Comparison of ENCODE assay signal across 8 mouse cellular contexts in the genomic region with DNA sequence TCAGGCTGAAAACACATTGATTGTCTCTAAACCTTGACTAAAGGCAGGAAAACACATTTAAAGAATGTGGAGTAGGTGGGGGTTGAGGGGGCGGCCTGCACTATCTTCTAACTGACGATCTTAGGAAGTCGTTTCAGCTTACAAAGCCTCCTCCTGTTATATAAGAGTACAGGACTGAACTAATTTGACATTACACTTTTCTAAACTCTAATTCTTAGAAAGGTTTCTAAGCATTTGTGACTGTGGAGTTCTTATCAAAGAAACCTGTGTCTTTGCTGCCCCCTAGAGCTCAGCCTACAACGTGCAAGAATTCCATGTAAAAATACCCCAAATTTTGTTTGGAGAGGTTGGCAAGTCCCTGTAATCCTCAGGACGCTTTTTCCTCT. TPM values are rescaled to one million over a fixed set of nuclear protein-coding genes. Genes with fewer than 3 reads are reported as not detected.
DNase-seq lines count a peak whose midpoint lies in the region; ATAC-seq and TF ChIP-seq lines count a peak whose summit lies in the region.

No protein-coding gene starts in this region.

- no peak overlapping the region for H3K27ac ChIP-seq in embryonic facial prominence, embryonic 12.5 days
- no peak overlapping the region for H3K27ac ChIP-seq in heart, postnatal 0 days (ENCODE audit: low read depth)
- H3K27ac ChIP-seq in liver, adult 2 months (replicated peaks; ENCODE audit: insufficient read depth, low read depth, low read length) = no peak overlapping the region
- H3K27ac ChIP-seq in neural tube, embryonic 12.5 days = no peak overlapping the region

- H3K4me3 ChIP-seq in embryonic facial prominence, embryonic 12.5 days = 0 out of 2 replicates have a peak overlapping the region, but pooled peaks have one; percentile 15
- H3K4me3 ChIP-seq in heart, postnatal 0 days (ENCODE audit: low read depth, low read length) = no peak overlapping the region
- H3K4me3 ChIP-seq in liver, adult 2 months (ENCODE audit: insufficient read depth, low read depth, low read length) = no peak overlapping the region
- no peak overlapping the region for H3K4me3 ChIP-seq in neural tube, embryonic 12.5 days

- no peak for TF ChIP-seq POLR2A in liver, adult 2 months (IDR thresholded peaks at IDR 0.05; ENCODE audit: extremely low read depth, insufficient read depth, low read length)

- no peaks in the 10 kb centered on the region for H3K36me3 ChIP-seq in embryonic facial prominence, embryonic 12.5 days
- no peaks in the 10 kb centered on the region for H3K36me3 ChIP-seq in heart, postnatal 0 days (replicated peaks; ENCODE audit: control insufficient read depth, insufficient read depth, low read length)
- no peaks in the 10 kb centered on the region for H3K36me3 ChIP-seq in liver, adult 2 months (ENCODE audit: control insufficient read depth, insufficient read depth, low read length)
- no peaks in the 10 kb centered on the region for H3K36me3 ChIP-seq in neural tube, embryonic 12.5 days

- H3K9me3 ChIP-seq in embryonic facial prominence, embryonic 12.5 days = no peaks in the 10 kb centered on the region
- H3K9me3 ChIP-seq in heart, postnatal 0 days (replicated peaks; ENCODE audit: control insufficient read depth, low read length) = no peaks in the 10 kb centered on the region
- no peaks in the 10 kb centered on the region for H3K9me3 ChIP-seq in neural tube, embryonic 12.5 days

- no peaks in the 10 kb centered on the region for H3K79me2 ChIP-seq in liver, adult 2 months (ENCODE audit: control insufficient read depth, insufficient read depth, low read length)

- peak; percentile 70 for DNase-seq in 3T3-L1 (ENCODE audit: low read depth, low spot score)
- DNase-seq in adrenal gland, postnatal 10 days = peak; percentile 75
- DNase-seq in heart, postnatal 0 days (ENCODE audit: low spot score) = peak; percentile 43
- DNase-seq in kidney, postnatal 14 days = peak; percentile 42
- DNase-seq in liver, adult 2 months (ENCODE audit: extremely low read depth, low read depth, low spot score) = peak; percentile 50
- DNase-seq in urinary bladder, postnatal 10 days (ENCODE audit: low spot score) = no peak

- peak; percentile 55 for TF ChIP-seq CTCF in heart, postnatal 0 days (IDR thresholded peaks at IDR 0.05; ENCODE audit: low read depth)
- TF ChIP-seq CTCF in liver, adult 2 months (IDR thresholded peaks at IDR 0.05; ENCODE audit: low read depth, low read length) = peak; percentile 48

- ATAC-seq in embryonic facial prominence, embryonic 12.5 days (ENCODE audit: insufficient number of reproducible peaks, insufficient read depth, low FRiP score, low TSS enrichment) = no peak
- ATAC-seq in heart, postnatal 0 days (ENCODE audit: insufficient read depth, low read depth) = no peak
- peak; percentile 44; the same call in 1 of the 2 replicates for ATAC-seq in neural tube, embryonic 12.5 days (ENCODE audit: low FRiP score, low read depth)

- H3K4me2 ChIP-seq in embryonic facial prominence, embryonic 12.5 days (replicated peaks) = peak overlapping the region; percentile 46
- peak overlapping the region; percentile 38 for H3K4me2 ChIP-seq in heart, postnatal 0 days (ENCODE audit: low read depth, low read length)
- peak overlapping the region; percentile 45 for H3K4me2 ChIP-seq in neural tube, embryonic 12.5 days (replicated peaks)

- H3K9ac ChIP-seq in embryonic facial prominence, embryonic 12.5 days = no peak overlapping the region
- H3K9ac ChIP-seq in heart, postnatal 0 days (replicated peaks; ENCODE audit: low read depth, low read length) = no peak overlapping the region
- no peak overlapping the region for H3K9ac ChIP-seq in liver, adult 2 months (ENCODE audit: low read depth, low read length)
- H3K9ac ChIP-seq in neural tube, embryonic 12.5 days = no peak overlapping the region

- H3K27me3 ChIP-seq in embryonic facial prominence, embryonic 12.5 days = 0 out of 2 replicates have a peak, but pooled peaks cover 4% of the 10 kb centered on the region
- H3K27me3 ChIP-seq in heart, postnatal 0 days (ENCODE audit: control insufficient read depth, insufficient read depth, low read length) = peaks cover 9% of the 10 kb centered on the region; the same call in 1 of the 2 replicates
- H3K27me3 ChIP-seq in liver, adult 2 months (ENCODE audit: control insufficient read depth, insufficient read depth, low read length) = no peaks in the 10 kb centered on the region
- H3K27me3 ChIP-seq in neural tube, embryonic 12.5 days (replicated peaks) = peaks cover 22% of the 10 kb centered on the region; the same call in 1 of the 2 replicates

- no peak for TF ChIP-seq EP300 in heart, postnatal 0 days (IDR thresholded peaks at IDR 0.05; ENCODE audit: low read depth)

- no peaks in the 10 kb centered on the region for H3K4me1 ChIP-seq in embryonic facial prominence, embryonic 12.5 days
- no peaks in the 10 kb centered on the region for H3K4me1 ChIP-seq in heart, postnatal 0 days (ENCODE audit: control insufficient read depth, insufficient read depth)
- H3K4me1 ChIP-seq in liver, adult 2 months (ENCODE audit: control insufficient read depth, insufficient read depth, low read length) = peaks cover 2% of the 10 kb centered on the region; the same call in 1 of the 2 replicates
- H3K4me1 ChIP-seq in neural tube, embryonic 12.5 days = no peaks in the 10 kb centered on the region

- 8% methylated on average over 5 of the region's 5 CpGs for WGBS in embryonic facial prominence, embryonic 12.5 days
- 5% methylated on average over 5 of the region's 5 CpGs for WGBS in heart, postnatal 0 days
- WGBS in liver, adult 2 months = 7% methylated on average over 5 of the region's 5 CpGs
- WGBS in neural tube, embryonic 12.5 days = 10% methylated on average over 5 of the region's 5 CpGs

RNA-seq across cellular contexts. Expression of a gene that starts 24.1 kb away (rescaled TPM):
- total RNA-seq in adrenal gland, postnatal 10 days (2021) = not detected
- not detected in 2 replicates for polyA plus RNA-seq in embryonic facial prominence, embryonic 12.5 days (2016; fragmentation: Nextera tagmentation; extraction: Ambion mirVana)
- not detected in 2 replicates for total RNA-seq in heart, postnatal 0 days (2014; rRNA removed; ENCODE audit: low replicate concordance)
- polyA plus RNA-seq in heart, postnatal 0 days (2015; fragmentation: Nextera tagmentation; extraction: Ambion mirVana) = not detected in 2 replicates
- not detected in 2 replicates for total RNA-seq in liver, adult 2 months (2014; rRNA removed)
- polyA plus RNA-seq in liver, adult 2 months (2012; rRNA removed) = not detected in 2 replicates
- 0.35 and 0.37 TPM in 2 replicates for polyA plus RNA-seq in neural tube, embryonic 12.5 days (2016; fragmentation: Nextera tagmentation; extraction: Ambion mirVana)

RNA-seq across cellular contexts. Expression of a gene that starts 54.4 kb away (rescaled TPM):
- total RNA-seq in adrenal gland, postnatal 10 days (2021) = not detected
- polyA plus RNA-seq in embryonic facial prominence, embryonic 12.5 days (2016; fragmentation: Nextera tagmentation; extraction: Ambion mirVana) = 16.3 and 20.0 TPM in 2 replicates
- 0.12 TPM in 1 of 2 replicates, not detected in the other for total RNA-seq in heart, postnatal 0 days (2014; rRNA removed; ENCODE audit: low replicate concordance)
- polyA plus RNA-seq in heart, postnatal 0 days (2015; fragmentation: Nextera tagmentation; extraction: Ambion mirVana) = 0.10 and 0.12 TPM in 2 replicates
- total RNA-seq in liver, adult 2 months (2014; rRNA removed) = not detected in 2 replicates
- not detected in 2 replicates for polyA plus RNA-seq in liver, adult 2 months (2012; rRNA removed)
- polyA plus RNA-seq in neural tube, embryonic 12.5 days (2016; fragmentation: Nextera tagmentation; extraction: Ambion mirVana) = 2.9 and 4.8 TPM in 2 replicates
